Mouse (Mus musculus) olfactory bulb, adult 2 months (tissue): ENCODE results near the gene Igsf10.

Source experiments
- CTCF ChIP-seq: fragments of 200-500 bp; IDR thresholded peaks from 2 replicates; pipeline ENCODE4 v1.5.1; 2012; ENCODE audit warnings: low read depth, mild to moderate bottlenecking, low read length, moderate library complexity; ENCODE audit not compliant: insufficient read depth
- POLR2A ChIP-seq: fragments of 200-500 bp; IDR thresholded peaks from 2 replicates; pipeline ENCODE4 v1.6.1; 2012; ENCODE audit warnings: mild to moderate bottlenecking, low read depth, low read length, moderate library complexity; ENCODE audit not compliant: insufficient read depth

GRCm38 (mm10) chr3:59328526-59328925 is 15.7 kb downstream of the Igsf10 start:
- TF ChIP-seq CTCF (no peak), POLR2A (no peak)
